Mouse (Mus musculus) C2C12 (cell line): ENCODE results near the gene Psma5. TPM values are rescaled to one million over a fixed set of nuclear protein-coding genes. Genes with fewer than 3 reads are reported as not detected.
A peak's percentile ranks its signal among the peaks of the same experiment; 100 is the strongest.

Experiments used
- H3K27me3 ChIP-seq: one replicate; pipeline ENCODE4 v1.6.1; 2011; ENCODE audit not compliant: control insufficient read depth, insufficient read depth, insufficient read length
- H3K36me3 ChIP-seq: one replicate; pipeline ENCODE4 v1.6.1; 2011; ENCODE audit not compliant: control insufficient read depth, insufficient read depth
- H3K4me3 ChIP-seq: one replicate; pipeline ENCODE4 v1.5.1; 2011; ENCODE audit warnings: mild to moderate bottlenecking, control low read depth; ENCODE audit not compliant: poor library complexity, insufficient read depth, severe bottlenecking
- H3K79me2 ChIP-seq: one replicate; pipeline ENCODE4 v1.6.1; 2011; ENCODE audit not compliant: control insufficient read depth, insufficient read depth
- H3K79me3 ChIP-seq: one replicate; pipeline ENCODE4 v1.6.1; 2011; ENCODE audit warnings: low read depth, control low read depth
- H3ac ChIP-seq: one replicate; pipeline ENCODE3; 2011; ENCODE audit warnings: low read depth; ENCODE audit not compliant: control insufficient read depth, insufficient read length
- CEBPB ChIP-seq: IDR thresholded peaks from one replicate; pipeline ENCODE4 v1.6.1; 2011; ENCODE audit warnings: low read depth, mild to moderate bottlenecking, control low read depth, moderate library complexity
- CTCF ChIP-seq: IDR thresholded peaks from one replicate; pipeline ENCODE4 v1.5.1; 2011; ENCODE audit not compliant: control insufficient read depth, insufficient read depth, insufficient read length
- FOSL1 ChIP-seq: IDR thresholded peaks from one replicate; pipeline ENCODE4 v1.8.0; 2011; ENCODE audit warnings: mild to moderate bottlenecking, low read length; ENCODE audit not compliant: poor library complexity, insufficient read depth, severe bottlenecking
- MAX ChIP-seq: IDR thresholded peaks from one replicate; pipeline ENCODE4 v1.6.1; 2011; ENCODE audit warnings: mild to moderate bottlenecking, control low read depth
- MYOD1 ChIP-seq: IDR thresholded peaks from one replicate; pipeline ENCODE4 v1.6.1; 2011; ENCODE audit warnings: low read depth; ENCODE audit not compliant: control insufficient read depth, insufficient read length
- MYOG ChIP-seq: IDR thresholded peaks from one replicate; pipeline ENCODE4 v1.6.1; 2011; ENCODE audit not compliant: control insufficient read depth, insufficient read length; ENCODE audit errors: extremely low read depth
- USF1 ChIP-seq: IDR thresholded peaks from one replicate; pipeline ENCODE4 v1.6.1; 2011; ENCODE audit warnings: low read depth, mild to moderate bottlenecking, control low read depth, moderate library complexity
- long read RNA-seq, 2 experiments: library from polyadenylated mRNA; unstranded; transcript quantifications; one replicate each; pipeline ENCODE4 v2.0.0; 2019 to 2020
- polyA plus RNA-seq: library from polyadenylated mRNA; unstranded; fragments of >200 nt; fragmentation: generic; extraction: Trizol; gene quantifications from one replicate; pipeline ENCODE4 v1.2.1, GENCODE M21; 2012; ENCODE audit warnings: missing spikeins

Psma5 gene
- polyA plus RNA-seq, result 289 TPM
- long read RNA-seq, experiment 1, transcript Psma5-201 (9 exons, 1,239 nt), result major isoform, 247 of 273 reads
- long read RNA-seq, experiment 1, partial matches to known transcripts, result 14 of 273 reads
- long read RNA-seq, experiment 1, other reads (novel, unspliced or antisense), result 12 of 273 reads
- long read RNA-seq, experiment 2, transcript Psma5-201 (9 exons, 1,239 nt), result major isoform, 145 of 150 reads
- long read RNA-seq, experiment 2, partial matches to known transcripts, result 0 of 150 reads
- long read RNA-seq, experiment 2, other reads (novel, unspliced or antisense), result 5 of 150 reads

DNA sequence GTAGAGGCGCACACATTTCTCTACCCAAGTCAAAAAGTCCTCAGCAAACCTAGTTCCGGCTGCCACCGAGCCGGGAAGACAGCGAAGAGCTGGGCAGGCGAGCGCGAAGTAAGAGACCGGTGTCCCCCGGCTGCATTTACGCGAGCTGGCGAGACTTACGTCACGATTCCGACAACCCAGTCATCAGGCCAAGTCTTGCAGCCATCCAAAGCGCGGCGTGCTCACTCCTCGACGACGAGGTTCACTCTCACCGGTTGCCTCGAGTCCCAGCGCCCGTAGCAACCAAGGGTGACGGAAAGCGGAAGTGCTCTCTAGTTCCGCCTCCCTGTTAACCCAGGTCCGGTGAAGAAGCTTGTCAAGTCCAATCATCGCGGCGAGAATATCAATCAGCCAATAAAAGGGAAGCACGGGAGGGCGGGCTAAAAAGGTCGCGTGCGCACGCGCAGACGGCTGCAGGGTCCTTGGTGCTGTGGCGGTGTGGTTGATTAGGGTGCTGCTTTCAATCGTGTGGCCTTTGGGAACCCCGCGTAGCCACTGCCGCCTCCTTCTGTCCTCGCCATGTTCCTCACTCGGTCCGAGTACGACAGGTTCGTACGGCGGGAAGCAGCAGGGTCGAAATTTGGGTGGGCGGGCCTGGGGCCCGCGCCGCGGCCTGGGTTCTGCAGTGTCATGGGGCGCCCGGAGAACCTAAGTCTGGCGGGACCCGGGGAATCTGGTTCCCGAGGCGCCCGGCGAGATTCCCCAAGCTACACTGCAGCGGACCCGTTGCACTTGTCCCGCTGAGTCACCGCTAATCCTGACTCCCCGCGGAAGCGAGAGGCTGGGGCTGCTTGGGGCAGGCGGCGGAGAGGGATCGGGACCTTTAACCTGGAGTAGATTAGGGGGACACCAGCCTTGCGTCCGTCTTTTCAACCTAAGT, at the start of gene Psma5:
Gene Psma5, plus strand, starts transcription at position 208 of the 919 bp plus-strand sequence.
- H3K36me3 ChIP-seq, result peaks cover 10% of the 10 kb centered on the region
- H3K79me2 ChIP-seq, result peaks cover 67% of the 10 kb centered on the region
- peak within 1 kb of the TSS; percentile 78 for H3K4me3 ChIP-seq
- peaks cover 52% of the 10 kb centered on the region for H3K79me3 ChIP-seq
- H3ac ChIP-seq, result peak within 1 kb of the TSS; percentile 98
- TF ChIP-seq CEBPB (no peak), MAX (peak; percentile 94), MYOD1 (no peak), MYOG (no peak)
- no peaks in the 10 kb centered on the region for H3K27me3 ChIP-seq

DNA sequence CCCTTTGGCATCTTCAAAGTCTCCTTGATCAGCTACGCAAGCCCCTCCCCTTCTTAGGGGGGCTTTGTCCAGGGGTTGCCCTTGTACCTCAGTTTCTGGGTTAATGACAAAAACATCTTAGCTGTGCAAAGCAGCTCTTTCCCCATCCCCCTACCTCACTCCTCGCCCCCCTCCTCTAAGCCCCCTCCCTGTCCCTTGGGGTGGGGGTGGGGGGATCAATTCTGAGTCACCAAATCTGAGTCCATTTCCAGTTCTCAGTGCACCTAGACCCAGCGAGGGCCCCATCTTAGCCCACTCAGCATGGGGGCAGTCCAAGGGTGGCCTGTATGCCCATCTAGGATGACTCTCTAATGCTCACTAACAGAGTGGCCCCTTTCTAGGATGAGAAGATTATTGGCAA, 47.7 kb upstream of the Psma5 start:
- peaks cover 23% of the 10 kb centered on the region for H3K79me2 ChIP-seq
- H3ac ChIP-seq, result no peak overlapping the region
- peaks cover 4% of the 10 kb centered on the region for H3K27me3 ChIP-seq
- H3K4me3 ChIP-seq, result peak overlapping the region; percentile 59
- TF ChIP-seq FOSL1 (no peak), USF1 (no peak), MAX (no peak), MYOD1 (no peak), MYOG (no peak)
- peaks cover 6% of the 10 kb centered on the region for H3K79me3 ChIP-seq
- peaks cover 12% of the 10 kb centered on the region for H3K36me3 ChIP-seq

DNA sequence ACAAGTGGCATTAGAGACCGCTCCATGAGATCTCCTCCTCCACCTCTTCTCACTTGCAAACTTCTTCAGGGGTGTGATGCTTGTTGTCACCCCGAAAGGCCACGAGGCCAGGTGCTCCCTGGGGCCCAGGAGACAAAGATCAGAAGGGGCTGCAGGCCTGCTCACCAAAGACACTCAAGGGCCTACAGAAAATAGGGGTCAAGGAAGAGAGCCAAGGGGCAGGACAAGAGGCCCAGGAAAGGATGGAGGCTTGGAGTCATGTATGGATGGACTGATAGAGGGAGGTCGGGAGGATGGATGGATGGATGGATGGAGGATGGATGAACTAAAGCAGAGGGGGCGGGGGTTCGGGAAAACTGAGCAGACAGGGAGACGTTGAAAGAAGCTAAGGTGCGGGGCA, 47.2 kb upstream of the Psma5 start:
- Histone ChIP-seq H3ac (peak overlapping the region; percentile 80), H3K79me3 (peaks cover 6% of the 10 kb centered on the region), H3K36me3 (peaks cover 11% of the 10 kb centered on the region), H3K4me3 (peak overlapping the region; percentile 59), H3K79me2 (peaks cover 23% of the 10 kb centered on the region), H3K27me3 (peaks cover 9% of the 10 kb centered on the region)
- TF ChIP-seq CTCF (no peak), CEBPB (no peak), MAX (no peak), FOSL1 (no peak), MYOD1 (no peak), MYOG (no peak), USF1 (no peak)

DNA sequence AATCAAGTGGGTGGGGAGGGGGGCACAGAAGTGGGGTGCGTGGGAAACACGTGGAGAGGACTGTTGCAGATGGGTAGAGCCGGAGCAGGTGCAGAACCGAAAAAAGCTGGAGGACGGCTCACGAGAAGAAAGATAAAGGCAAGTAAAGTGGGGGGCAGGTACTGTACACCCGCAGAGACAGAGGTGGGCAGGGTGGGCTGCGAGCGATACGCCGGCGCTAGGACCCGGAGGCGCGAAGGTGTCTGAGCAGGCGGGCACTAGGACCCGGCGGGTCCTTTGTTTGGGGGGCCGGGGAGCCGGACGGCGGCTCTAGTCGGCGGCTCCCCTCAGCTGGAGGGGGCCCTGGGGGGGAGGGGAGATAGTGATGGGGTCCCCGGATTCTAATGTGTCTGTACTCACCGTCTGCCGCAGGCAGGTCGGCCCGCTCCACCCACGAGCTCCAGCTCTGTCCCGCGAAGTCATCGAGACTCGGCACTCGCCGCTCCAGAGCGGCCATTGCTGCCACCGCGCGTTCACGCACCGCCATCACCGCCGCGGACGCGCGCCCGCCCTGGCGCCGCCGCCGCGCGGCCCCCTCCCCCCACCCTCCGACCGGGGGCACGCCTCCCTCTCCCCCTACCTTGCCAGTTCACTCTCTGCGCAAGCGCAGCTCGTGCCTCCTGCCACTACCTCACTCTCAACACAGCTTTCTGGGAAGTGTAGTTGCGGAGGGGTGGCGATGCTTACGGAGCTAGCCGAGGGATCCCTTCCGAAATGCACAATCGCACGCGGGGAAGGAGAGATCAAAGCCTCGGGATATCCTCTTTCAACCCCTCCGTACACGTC, 46.6 kb upstream of the Psma5 start:
- Histone ChIP-seq H3K27me3 (peaks cover 9% of the 10 kb centered on the region), H3K79me2 (peaks cover 23% of the 10 kb centered on the region), H3K79me3 (peaks cover 6% of the 10 kb centered on the region), H3ac (peak overlapping the region; percentile 80), H3K36me3 (peaks cover 5% of the 10 kb centered on the region), H3K4me3 (peak overlapping the region; percentile 59)
- TF ChIP-seq FOSL1 (no peak), MYOG (no peak), MAX (no peak), MYOD1 (no peak)

DNA sequence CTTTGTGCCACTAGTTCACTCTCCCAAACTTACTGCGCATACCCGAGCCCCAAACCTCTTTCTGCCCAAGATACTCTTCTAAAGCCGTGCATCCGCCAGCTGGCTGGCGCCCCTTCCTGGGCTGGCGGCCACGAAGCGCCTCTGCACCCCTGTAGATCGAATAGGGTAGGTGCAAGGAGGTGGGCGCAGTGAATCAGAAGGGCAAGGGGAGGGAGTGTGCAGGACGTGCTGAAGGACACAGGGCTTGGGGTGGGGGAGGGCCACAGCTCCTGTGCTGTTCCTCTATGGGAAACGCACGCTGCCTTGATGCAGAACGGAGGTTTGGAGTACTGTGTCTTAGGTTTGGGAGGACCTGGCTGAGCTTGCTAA, 46.0 kb upstream of the Psma5 start, which contains the start of gene Atxn7l2:
Gene Atxn7l2, minus strand, starts transcription at position 164 of the 369 bp plus-strand sequence.
- Histone ChIP-seq H3K79me2 (peaks cover 23% of the 10 kb centered on the region), H3ac (peak within 1 kb of the TSS; percentile 80), H3K36me3 (peaks cover 5% of the 10 kb centered on the region), H3K4me3 (peak within 1 kb of the TSS; percentile 59), H3K79me3 (peaks cover 6% of the 10 kb centered on the region), H3K27me3 (peaks cover 9% of the 10 kb centered on the region)
- no peak for TF ChIP-seq CTCF
- TF ChIP-seq MYOG, result no peak
- TF ChIP-seq FOSL1, result no peak
- no peak for TF ChIP-seq MAX
- no peak for TF ChIP-seq MYOD1
